Mouse (Mus musculus) cerebellum, adult 2 months (tissue): ENCODE measurements around the gene Rimbp2. TPM values are rescaled to one million over a fixed set of nuclear protein-coding genes. Genes with fewer than 3 reads are reported as not detected.

ENCODE experiments used
- DNase-seq, 2 experiments: peaks; one replicate each; pipeline ENCODE4 v3.0.0; 2021
- H3K27ac ChIP-seq: fragments of 200-500 bp; 2 replicates; pipeline ENCODE4 v1.5.1; 2012; ENCODE audit warnings: low read length, control low read depth, inconsistent platforms; ENCODE audit not compliant: insufficient read depth
- H3K27me3 ChIP-seq: fragments of 200-500 bp; 2 replicates; pipeline ENCODE4 v1.6.1; 2012; ENCODE audit warnings: inconsistent platforms, mild to moderate bottlenecking, low read length, moderate library complexity; ENCODE audit not compliant: control insufficient read depth, insufficient read depth
- H3K4me1 ChIP-seq: fragments of 200-500 bp; 2 replicates; pipeline ENCODE4 v1.6.1; 2011; ENCODE audit warnings: low read length; ENCODE audit not compliant: control insufficient read depth, insufficient read depth
- H3K4me3 ChIP-seq: fragments of 200-500 bp; replicated peaks from 2 replicates; pipeline ENCODE3; 2011; ENCODE audit warnings: mild to moderate bottlenecking, low read depth, low read length, control low read depth; ENCODE audit not compliant: insufficient read depth
- CTCF ChIP-seq: fragments of 200-500 bp; IDR thresholded peaks from 2 replicates; pipeline ENCODE4 v1.5.1; 2011; ENCODE audit warnings: low read depth, mild to moderate bottlenecking, control low read depth, low read length, moderate library complexity, borderline replicate concordance; ENCODE audit not compliant: insufficient read depth
- POLR2A ChIP-seq: fragments of 200-500 bp; IDR thresholded peaks from 2 replicates; pipeline ENCODE4 v1.6.1; 2011; ENCODE audit warnings: low read length, control low read depth, borderline replicate concordance; ENCODE audit not compliant: insufficient read depth
- WGBS: fragments of 180-500 bp; shearing (Covaris S2); methylation state at CpG from one replicate; pipeline ENCODE4 v1.1.7; 2018; 5-methylcytosine and 5-hydroxymethylcytosine counted together
- polyA plus RNA-seq: library from polyadenylated mRNA; depleted of rRNA; stranded (reverse); fragments of >200 nt; gene quantifications from 2 replicates; pipeline ENCODE4 v1.2.3, GENCODE M21; 2012; rRNA removed

The Rimbp2 gene
- 12.5 and 16.1 TPM in 2 replicates for polyA plus RNA-seq

- peak within 1 kb of the TSS; percentile 34 for H3K4me3 ChIP-seq
- peak within 1 kb of the TSS; percentile 7; the same call in 1 of the 2 replicates for H3K27ac ChIP-seq
- TF ChIP-seq CTCF, result no peak
- TF ChIP-seq POLR2A, result no peak
- peak; percentile 9 to 27 for DNase-seq
- WGBS, result 10% methylated on average over 16 of the region's 17 CpGs
- H3K4me1 ChIP-seq, result no peaks in the 10 kb centered on the region
- peaks cover 1% of the 10 kb centered on the region for H3K27me3 ChIP-seq
Measured at GRCm38 (mm10) chr5:128953278-128954070, at the start of gene Rimbp2. Gene Rimbp2, minus strand, starts transcription at chr5:128953486.

- Histone ChIP-seq H3K27ac (no peak overlapping the region), H3K27me3 (no peaks in the 10 kb centered on the region), H3K4me1 (no peaks in the 10 kb centered on the region), H3K4me3 (no peak overlapping the region)
- 60% methylated on average over 14 of the region's 14 CpGs for WGBS
- no peak for DNase-seq
- no peak for TF ChIP-seq CTCF
Measured at GRCm38 (mm10) chr5:129002571-129003011, 49.3 kb upstream of the Rimbp2 start.

GRCm38 (mm10) chr5:129000706-129001468, 47.6 kb upstream of the Rimbp2 start:
- DNase-seq, result no peak
- H3K4me1 ChIP-seq, result no peaks in the 10 kb centered on the region
- 66% methylated on average over 8 of the region's 8 CpGs for WGBS
- TF ChIP-seq POLR2A (no peak), CTCF (no peak)
- no peak overlapping the region for H3K27ac ChIP-seq
- H3K4me3 ChIP-seq, result no peak overlapping the region
- no peaks in the 10 kb centered on the region for H3K27me3 ChIP-seq

- H3K27ac ChIP-seq, result no peak overlapping the region
- 0 out of 2 replicates have a peak, but pooled peaks cover 3% of the 10 kb centered on the region for H3K4me1 ChIP-seq
- H3K4me3 ChIP-seq, result no peak overlapping the region
- WGBS, result 48% methylated on average over 19 of the region's 19 CpGs
- no peak for TF ChIP-seq CTCF
- TF ChIP-seq POLR2A, result no peak
- no peaks in the 10 kb centered on the region for H3K27me3 ChIP-seq
- peak in 1 of 2 experiments; percentile 8 for DNase-seq
Measured at GRCm38 (mm10) chr5:128987141-128987954, 34.1 kb upstream of the Rimbp2 start.

- no peak overlapping the region for H3K27ac ChIP-seq
- TF ChIP-seq POLR2A (no peak), CTCF (no peak)
Measured at GRCm38 (mm10) chr5:128985946-128986345, 32.7 kb upstream of the Rimbp2 start.

GRCm38 (mm10) chr5:128984536-128984935, 31.2 kb upstream of the Rimbp2 start:
- H3K27ac ChIP-seq, result no peak overlapping the region
- TF ChIP-seq CTCF (no peak), POLR2A (no peak)
- H3K27me3 ChIP-seq, result peaks cover 1% of the 10 kb centered on the region; the same call in 1 of the 2 replicates
- 97% methylated on average over 6 of the region's 6 CpGs for WGBS
- H3K4me3 ChIP-seq, result no peak overlapping the region
- 0 out of 2 replicates have a peak, but pooled peaks cover 3% of the 10 kb centered on the region for H3K4me1 ChIP-seq
- no peak for DNase-seq

More at GRCm38 (mm10) chr5:128985946-128986345, 32.7 kb upstream of the Rimbp2 start:
- no peaks in the 10 kb centered on the region for H3K27me3 ChIP-seq
- 94% methylated on average over 13 of the region's 13 CpGs for WGBS
- no peak for DNase-seq
- 0 out of 2 replicates have a peak, but pooled peaks cover 3% of the 10 kb centered on the region for H3K4me1 ChIP-seq
- no peak overlapping the region for H3K4me3 ChIP-seq

GRCm38 (mm10) chr5:128981607-128982006, 28.3 kb upstream of the Rimbp2 start:
- 20% methylated on average over 12 of the region's 12 CpGs for WGBS

GRCm38 (mm10) chr5:128980857-128981256, 27.6 kb upstream of the Rimbp2 start:
- no peak for DNase-seq
- no peak for TF ChIP-seq CTCF
- TF ChIP-seq POLR2A, result no peak
- Histone ChIP-seq H3K27me3 (peaks cover 1% of the 10 kb centered on the region; the same call in 1 of the 2 replicates), H3K4me3 (no peak overlapping the region), H3K27ac (no peak overlapping the region), H3K4me1 (no peaks in the 10 kb centered on the region)
- WGBS, result 74% methylated on average over 7 of the region's 7 CpGs

More at GRCm38 (mm10) chr5:128981607-128982006, 28.3 kb upstream of the Rimbp2 start:
- Histone ChIP-seq H3K4me1 (no peaks in the 10 kb centered on the region), H3K27ac (no peak overlapping the region), H3K4me3 (no peak overlapping the region), H3K27me3 (peaks cover 1% of the 10 kb centered on the region; the same call in 1 of the 2 replicates)
- DNase-seq, result peak; percentile 45 to 68
- TF ChIP-seq CTCF, result peak; percentile 89
- no peak for TF ChIP-seq POLR2A
